Mouse (Mus musculus) stomach, postnatal 0 days (tissue): ENCODE measurements around the gene Dohh.

ENCODE experiments used
- CTCF ChIP-seq: IDR thresholded peaks from 2 replicates; pipeline ENCODE4 v1.5.1; 2016; ENCODE audit warnings: antibody characterized with exemption, low read depth, mild to moderate bottlenecking, moderate library complexity
- EP300 ChIP-seq: optimal IDR thresholded peaks from 2 replicates; pipeline ENCODE3; 2016; ENCODE audit warnings: antibody characterized with exemption

DNA sequence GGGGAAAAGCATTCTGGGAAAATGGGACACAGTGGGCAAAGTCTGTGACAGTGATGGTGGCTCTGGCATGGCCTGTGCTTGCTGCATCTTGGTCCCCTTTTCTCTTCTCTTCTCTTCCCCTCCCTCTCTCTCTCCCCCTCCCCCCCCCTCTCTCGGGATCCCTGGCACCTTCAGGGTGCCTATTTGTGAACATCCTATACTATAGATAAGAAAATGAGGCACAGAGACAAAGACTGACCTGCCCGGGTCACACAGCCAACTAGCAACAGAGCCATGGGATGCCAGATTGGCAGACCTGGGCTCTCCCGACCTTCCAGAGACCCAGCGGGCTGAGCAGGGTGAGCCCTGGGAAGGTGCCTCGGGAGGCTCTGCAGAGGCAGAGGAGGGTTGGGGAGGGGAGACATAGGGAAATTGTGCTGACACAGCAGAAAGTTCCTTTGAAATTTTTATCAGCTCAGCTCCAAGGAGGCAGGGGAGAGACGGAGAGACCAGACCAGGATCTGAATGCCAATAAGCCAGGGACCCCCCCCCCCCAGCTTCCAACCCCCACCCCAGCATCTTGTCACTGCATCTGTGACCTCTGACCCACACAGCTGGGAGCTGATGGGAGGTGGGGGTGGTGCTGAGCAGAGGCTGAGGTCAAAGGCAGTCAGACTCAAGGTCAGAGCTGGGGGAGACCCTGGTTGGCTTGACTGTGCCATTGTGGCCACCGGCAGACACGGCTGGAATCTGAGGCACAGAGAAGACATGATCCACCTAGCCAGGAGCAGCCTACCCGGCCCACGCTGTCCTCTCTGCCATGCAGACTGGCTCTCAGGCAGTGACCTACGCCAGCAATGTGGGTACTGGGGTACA is 34.2 kb downstream of the Dohh start:
- TF ChIP-seq CTCF: no peak
- no peak for TF ChIP-seq EP300
